Mouse (Mus musculus) midbrain, embryonic 16.5 days (tissue): ENCODE data around the gene AI464131. TPM values are rescaled to one million over a fixed set of nuclear protein-coding genes. Genes with fewer than 3 reads are reported as not detected.

Source experiments
- ATAC-seq: fragments of 200-750 bp; cut with Nextera tagmentation; 2 replicates; pipeline ENCODE4 v1.8.0; 2017; ENCODE audit warnings: moderate TSS enrichment
- H3K27ac ChIP-seq: fragments of 300-500 bp; sonication (generic); 2 replicates; pipeline ENCODE4 v1.5.1; 2014; ENCODE audit warnings: mild to moderate bottlenecking, low read length, mixed read lengths
- H3K27me3 ChIP-seq: fragments of 300-500 bp; sonication (generic); 2 replicates; pipeline ENCODE4 v1.6.1; 2014; ENCODE audit warnings: low read depth, low read length, mixed read lengths; ENCODE audit not compliant: control insufficient read depth, insufficient read depth
- H3K36me3 ChIP-seq: fragments of 300-500 bp; sonication (generic); 2 replicates; pipeline ENCODE4 v1.6.1; 2014; ENCODE audit warnings: mild to moderate bottlenecking, low read length, moderate library complexity, mixed read lengths; ENCODE audit not compliant: control insufficient read depth, insufficient read depth
- H3K4me1 ChIP-seq: fragments of 300-500 bp; sonication (generic); 2 replicates; pipeline ENCODE4 v1.6.1; 2014; ENCODE audit warnings: mild to moderate bottlenecking, low read length, mixed read lengths; ENCODE audit not compliant: control insufficient read depth, insufficient read depth
- H3K4me2 ChIP-seq: fragments of 300-500 bp; sonication (generic); 2 replicates; pipeline ENCODE4 v1.6.1; 2014; ENCODE audit warnings: mild to moderate bottlenecking, low read length, mixed read lengths
- H3K4me3 ChIP-seq: fragments of 300-500 bp; sonication (generic); 2 replicates; pipeline ENCODE4 v1.5.1; 2014; ENCODE audit warnings: low read depth, mild to moderate bottlenecking, low read length, moderate library complexity, mixed read lengths
- H3K9ac ChIP-seq: fragments of 300-500 bp; sonication (generic); 2 replicates; pipeline ENCODE4 v1.6.1; 2014; ENCODE audit warnings: low read depth, low read length, mixed read lengths
- H3K9me3 ChIP-seq: fragments of 300-500 bp; sonication (generic); replicated peaks from 2 replicates; pipeline ENCODE4 v1.6.1; 2014; ENCODE audit warnings: mild to moderate bottlenecking, low read length, mixed read lengths; ENCODE audit not compliant: control insufficient read depth, poor library complexity, severe bottlenecking
- WGBS: fragments of 180-500 bp; shearing (Covaris S2); extraction: QIAGEN DNeasy Blood & Tissue Kit; methylation state at CpG from one replicate; pipeline ENCODE4 v1.1.7; 2014; 5-methylcytosine and 5-hydroxymethylcytosine counted together
- polyA plus RNA-seq: library from polyadenylated mRNA; unstranded; fragments of >200 nt; fragmentation: Nextera tagmentation; extraction: Ambion mirVana; gene quantifications from 2 replicates; pipeline ENCODE4 v1.2.1, GENCODE M21; 2015

AI464131 gene
- polyA plus RNA-seq, 1 experiment from 2014 or later, result 11.6 TPM

GRCm38 (mm10) chr4:41495076-41495475, 7.8 kb downstream of the AI464131 start:
- 74% methylated on average over 4 of the region's 4 CpGs for WGBS
- ATAC-seq, result no peak
- no peak overlapping the region for H3K9ac ChIP-seq
- peak overlapping the region; percentile 33; the same call in 1 of the 2 replicates for H3K27ac ChIP-seq
- peaks cover 6% of the 10 kb centered on the region; the same call in 1 of the 2 replicates for H3K4me1 ChIP-seq
- H3K4me3 ChIP-seq, result no peak overlapping the region
- peaks cover 29% of the 10 kb centered on the region for H3K27me3 ChIP-seq
- no peaks in the 10 kb centered on the region; the same call in 1 of the 2 replicates for H3K36me3 ChIP-seq
- no peaks in the 10 kb centered on the region for H3K9me3 ChIP-seq
- H3K4me2 ChIP-seq, result no peak overlapping the region

GRCm38 (mm10) chr4:41494378-41494777, 8.5 kb downstream of the AI464131 start:
- ATAC-seq, result no peak
- H3K9me3 ChIP-seq, result no peaks in the 10 kb centered on the region
- no peak overlapping the region for H3K27ac ChIP-seq
- peaks cover 6% of the 10 kb centered on the region; the same call in 1 of the 2 replicates for H3K4me1 ChIP-seq
- WGBS, result 56% methylated on average over 3 of the region's 3 CpGs
- no peaks in the 10 kb centered on the region; the same call in 1 of the 2 replicates for H3K36me3 ChIP-seq
- H3K4me3 ChIP-seq, result no peak overlapping the region
- H3K9ac ChIP-seq, result no peak overlapping the region
- peaks cover 22% of the 10 kb centered on the region for H3K27me3 ChIP-seq
- H3K4me2 ChIP-seq, result no peak overlapping the region

GRCm38 (mm10) chr4:41493464-41494116, 9.3 kb downstream of the AI464131 start:
- Histone ChIP-seq H3K4me1 (peaks cover 6% of the 10 kb centered on the region; the same call in 1 of the 2 replicates), H3K4me3 (no peak overlapping the region), H3K27ac (no peak overlapping the region), H3K9me3 (no peaks in the 10 kb centered on the region), H3K4me2 (no peak overlapping the region), H3K36me3 (no peaks in the 10 kb centered on the region; the same call in 1 of the 2 replicates), H3K27me3 (peaks cover 17% of the 10 kb centered on the region), H3K9ac (no peak overlapping the region)
- 85% methylated on average over 3 of the region's 3 CpGs for WGBS
- ATAC-seq, result no peak

GRCm38 (mm10) chr4:41492951-41493350, 9.9 kb downstream of the AI464131 start:
- Histone ChIP-seq H3K4me2 (no peak overlapping the region), H3K27ac (no peak overlapping the region), H3K9me3 (no peaks in the 10 kb centered on the region), H3K27me3 (peaks cover 15% of the 10 kb centered on the region), H3K36me3 (no peaks in the 10 kb centered on the region), H3K4me1 (peaks cover 3% of the 10 kb centered on the region; the same call in 1 of the 2 replicates), H3K9ac (no peak overlapping the region), H3K4me3 (no peak overlapping the region)
- ATAC-seq, result no peak
- 87% methylated on average over 7 of the region's 7 CpGs for WGBS

GRCm38 (mm10) chr4:41481601-41482017, 21.3 kb downstream of the AI464131 start:
- no peaks in the 10 kb centered on the region for H3K36me3 ChIP-seq

GRCm38 (mm10) chr4:41480254-41480653, 22.6 kb downstream of the AI464131 start:
- WGBS, result 84% methylated on average over 8 of the region's 8 CpGs
- ATAC-seq, result no peak
- no peaks in the 10 kb centered on the region for H3K4me1 ChIP-seq
- H3K27me3 ChIP-seq, result no peaks in the 10 kb centered on the region
- H3K9ac ChIP-seq, result no peak overlapping the region
- no peaks in the 10 kb centered on the region for H3K36me3 ChIP-seq
- no peak overlapping the region for H3K27ac ChIP-seq
- no peak overlapping the region for H3K4me3 ChIP-seq
- H3K4me2 ChIP-seq, result no peak overlapping the region
- H3K9me3 ChIP-seq, result no peaks in the 10 kb centered on the region

More at GRCm38 (mm10) chr4:41481601-41482017, 21.3 kb downstream of the AI464131 start:
- H3K4me2 ChIP-seq, result no peak overlapping the region
- no peaks in the 10 kb centered on the region for H3K4me1 ChIP-seq
- ATAC-seq, result no peak
- no peak overlapping the region for H3K9ac ChIP-seq
- H3K27ac ChIP-seq, result no peak overlapping the region
- no peaks in the 10 kb centered on the region for H3K27me3 ChIP-seq
- no peak overlapping the region for H3K4me3 ChIP-seq
- no peaks in the 10 kb centered on the region for H3K9me3 ChIP-seq
- WGBS, result 58% methylated on average over 6 of the region's 6 CpGs

GRCm38 (mm10) chr4:41479456-41479804, 23.4 kb downstream of the AI464131 start:
- ATAC-seq, result no peak
- Histone ChIP-seq H3K4me2 (no peak overlapping the region), H3K9me3 (no peaks in the 10 kb centered on the region), H3K27ac (no peak overlapping the region), H3K27me3 (no peaks in the 10 kb centered on the region), H3K36me3 (no peaks in the 10 kb centered on the region), H3K4me1 (no peaks in the 10 kb centered on the region), H3K4me3 (no peak overlapping the region), H3K9ac (no peak overlapping the region)
- 70% methylated on average over 1 of the region's 1 CpGs for WGBS

GRCm38 (mm10) chr4:41478751-41479455, 24.0 kb downstream of the AI464131 start:
- no peak for ATAC-seq
- H3K9me3 ChIP-seq, result no peaks in the 10 kb centered on the region

GRCm38 (mm10) chr4:41477648-41478160, 25.2 kb downstream of the AI464131 start:
- H3K36me3 ChIP-seq, result no peaks in the 10 kb centered on the region
- no peak overlapping the region for H3K4me3 ChIP-seq
- no peak for ATAC-seq
- 93% methylated on average over 9 of the region's 9 CpGs for WGBS
- no peaks in the 10 kb centered on the region for H3K4me1 ChIP-seq
- no peak overlapping the region for H3K4me2 ChIP-seq
- H3K9me3 ChIP-seq, result no peaks in the 10 kb centered on the region
- H3K27me3 ChIP-seq, result no peaks in the 10 kb centered on the region
- H3K9ac ChIP-seq, result no peak overlapping the region
- no peak overlapping the region for H3K27ac ChIP-seq

More at GRCm38 (mm10) chr4:41478751-41479455, 24.0 kb downstream of the AI464131 start:
- Histone ChIP-seq H3K27ac (no peak overlapping the region), H3K36me3 (no peaks in the 10 kb centered on the region), H3K4me1 (no peaks in the 10 kb centered on the region), H3K4me3 (no peak overlapping the region), H3K4me2 (no peak overlapping the region), H3K9ac (no peak overlapping the region), H3K27me3 (no peaks in the 10 kb centered on the region)
- 75% methylated on average over 4 of the region's 4 CpGs for WGBS
